Mouse (Mus musculus) gastrocnemius, adult 18-20 months (tissue): ENCODE results near the gene Gm20388. TPM values are rescaled to one million over a fixed set of nuclear protein-coding genes. Genes with fewer than 3 reads are reported as not detected.
"Not testable (repeated sequence)": the region's sequence is repeated elsewhere in the genome, so short reads cannot be mapped to it uniquely, and the experiment has no call there.

Experiments used
- DNase-seq: peaks from one replicate; pipeline ENCODE4 v3.0.0; 2021; ENCODE audit warnings: low spot score
- total RNA-seq, 2 experiments: library from RNA; stranded (reverse); gene quantifications; 2 replicates each; pipeline ENCODE4 v1.2.3; 2021

The Gm20388 gene
- total RNA-seq, 2 experiments from 2014 or later, result 10.5 to 12.3 TPM

DNA sequence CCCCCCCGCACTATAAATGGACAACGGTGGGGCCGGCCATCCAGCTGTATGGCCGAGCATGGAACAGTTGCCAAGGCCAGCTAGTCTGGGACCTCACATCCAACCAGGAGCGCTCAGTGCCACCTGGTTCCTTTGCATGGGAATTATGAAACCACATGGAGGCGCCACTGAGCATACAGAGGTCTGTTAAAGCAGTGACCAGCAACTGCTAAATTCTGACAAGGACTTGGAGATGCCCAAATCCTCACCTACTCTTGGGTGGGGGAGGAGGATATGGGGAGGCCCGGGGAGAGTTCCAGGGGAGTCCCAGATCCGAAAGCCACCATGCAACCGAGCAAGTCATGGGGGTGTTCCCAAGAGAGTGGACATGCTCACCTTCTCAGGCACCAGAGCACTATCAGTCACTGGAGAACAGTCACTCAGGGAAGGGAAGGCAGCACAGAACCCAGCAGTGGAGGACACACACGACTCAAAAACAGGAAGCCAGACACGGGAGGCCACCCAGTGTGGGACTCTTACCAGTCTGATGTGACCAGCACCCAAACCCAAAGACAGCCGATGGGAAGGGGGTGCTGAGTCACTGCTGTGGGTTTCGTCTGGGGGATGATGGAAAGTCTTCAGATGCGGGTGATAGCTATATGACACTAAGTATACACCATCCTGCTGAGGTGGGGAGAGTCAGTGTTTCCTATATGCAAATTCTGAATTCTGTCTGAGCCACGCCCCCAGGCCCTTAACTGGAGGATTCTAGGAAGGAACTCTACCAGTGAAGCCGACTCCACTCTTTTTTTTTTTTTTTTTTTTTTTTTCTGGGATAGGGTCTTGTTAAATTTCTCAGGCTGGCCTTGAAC, 422.0 kb downstream of the Gm20388 start:
- peak; percentile 32 for DNase-seq

- DNase-seq, result no peak
These were observed 423.0 kb downstream of the Gm20388 start for GRCm38 (mm10) chr8:120333681-120334080.

- DNase-seq, result not testable (repeated sequence)
These were observed 423.6 kb downstream of the Gm20388 start for GRCm38 (mm10) chr8:120334261-120334660.

- DNase-seq, result no peak
These were observed 424.2 kb downstream of the Gm20388 start for GRCm38 (mm10) chr8:120334878-120335261.

DNA sequence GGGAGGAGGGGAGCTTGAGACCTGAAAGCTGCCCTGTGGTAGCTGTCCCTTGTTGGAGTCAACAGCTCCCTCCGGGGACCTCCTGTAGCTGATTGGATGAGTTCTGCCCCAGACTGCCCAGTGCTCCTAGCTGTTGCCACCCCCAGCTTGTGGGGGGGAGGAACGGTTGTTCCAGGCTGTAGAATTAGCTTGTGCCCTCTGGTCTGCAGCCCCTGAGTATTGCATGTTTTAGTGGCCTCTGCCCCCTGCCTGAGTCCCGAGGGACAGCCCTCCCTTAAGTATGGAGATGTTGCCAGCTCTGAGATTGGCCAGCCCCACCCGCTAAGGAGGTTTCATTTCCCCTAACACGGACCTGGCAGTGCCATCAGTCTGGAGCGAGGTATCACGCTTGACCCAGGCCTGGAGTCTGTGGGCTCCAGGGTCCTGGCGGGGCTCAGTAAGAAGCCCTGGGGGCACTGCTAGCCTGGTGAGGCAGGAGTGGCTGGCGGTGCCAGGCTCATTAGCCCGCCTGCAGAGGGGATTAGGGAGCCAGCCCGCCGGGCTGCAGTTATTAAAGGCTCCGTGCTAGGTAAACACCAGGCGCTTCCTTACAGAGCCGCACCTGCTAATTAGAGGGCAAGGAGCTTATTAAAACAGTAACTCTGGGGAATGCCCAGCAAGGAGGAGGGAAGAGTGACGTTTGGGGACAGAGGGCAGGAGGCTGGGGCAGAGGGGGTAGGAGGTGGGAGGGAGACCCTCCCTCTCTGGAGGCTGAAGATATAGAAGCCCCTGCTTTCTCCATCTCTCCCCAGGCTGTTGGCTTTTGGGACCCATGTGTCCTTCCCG, 424.8 kb downstream of the Gm20388 start:
- peak; percentile 32 for DNase-seq

DNA sequence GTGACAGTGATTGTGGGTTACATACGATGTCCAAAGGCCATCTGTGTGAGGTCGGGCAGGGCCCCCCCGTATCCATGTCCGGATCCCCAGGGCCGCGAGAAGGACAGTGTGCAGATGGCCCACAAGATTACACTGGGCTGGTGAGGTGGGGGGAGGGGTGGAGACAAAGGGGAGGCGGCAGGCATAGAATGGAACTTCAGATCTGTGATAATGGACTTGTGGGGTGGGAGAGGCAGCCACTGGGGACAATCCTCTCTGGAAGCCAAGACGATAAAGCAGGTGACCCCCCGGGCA, 425.4 kb downstream of the Gm20388 start:
- DNase-seq, result no peak

- no peak for DNase-seq
These were observed 426.4 kb downstream of the Gm20388 start for GRCm38 (mm10) chr8:120336909-120337555.

- DNase-seq, result no peak
These were observed 427.0 kb downstream of the Gm20388 start for GRCm38 (mm10) chr8:120337627-120338026.

DNA sequence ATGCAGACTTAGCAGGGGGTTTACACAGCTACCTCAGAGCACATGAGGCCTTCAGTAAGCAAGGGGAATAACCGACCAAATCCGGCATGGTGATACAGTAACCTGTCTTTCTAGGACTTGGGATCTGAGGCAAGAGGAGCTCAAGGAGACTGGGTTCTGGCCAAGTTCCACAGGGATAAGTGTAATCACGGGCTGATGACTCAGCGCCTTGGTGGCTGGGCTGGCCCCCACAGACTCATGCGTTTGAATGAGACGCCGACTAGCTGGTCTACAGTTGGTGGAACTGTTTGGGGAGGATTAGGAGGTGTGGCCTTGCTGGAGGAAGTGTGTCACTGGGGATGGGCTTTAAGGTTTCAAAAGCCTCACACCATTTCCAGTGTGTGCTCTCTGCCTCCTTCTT, 428.0 kb downstream of the Gm20388 start:
- no peak for DNase-seq

- DNase-seq, result no peak
These were observed 429.1 kb downstream of the Gm20388 start for GRCm38 (mm10) chr8:120339743-120340142.

DNA sequence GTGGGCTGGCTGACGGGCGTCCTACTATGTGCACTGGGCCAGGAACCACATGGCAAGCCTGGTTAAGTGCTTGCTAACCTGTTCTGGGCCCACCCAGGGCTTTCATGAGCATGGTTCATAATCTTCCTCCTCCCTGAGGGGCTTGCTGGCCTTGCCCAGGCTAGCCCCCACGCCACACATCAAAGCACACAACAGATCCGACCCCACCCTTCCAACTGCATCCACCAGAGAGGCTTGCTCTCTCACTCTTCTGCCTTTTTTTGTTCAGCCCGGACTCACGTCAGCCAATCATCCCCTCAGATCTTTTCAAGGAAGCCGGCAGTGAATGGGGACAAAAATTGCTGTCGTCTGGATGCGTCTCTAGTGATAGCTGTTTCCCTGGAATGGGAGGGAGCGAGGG, 430.5 kb downstream of the Gm20388 start:
- DNase-seq, result no peak

GRCm38 (mm10) chr8:120342847-120343548, 432.4 kb downstream of the Gm20388 start:
- DNase-seq, result no peak

DNA sequence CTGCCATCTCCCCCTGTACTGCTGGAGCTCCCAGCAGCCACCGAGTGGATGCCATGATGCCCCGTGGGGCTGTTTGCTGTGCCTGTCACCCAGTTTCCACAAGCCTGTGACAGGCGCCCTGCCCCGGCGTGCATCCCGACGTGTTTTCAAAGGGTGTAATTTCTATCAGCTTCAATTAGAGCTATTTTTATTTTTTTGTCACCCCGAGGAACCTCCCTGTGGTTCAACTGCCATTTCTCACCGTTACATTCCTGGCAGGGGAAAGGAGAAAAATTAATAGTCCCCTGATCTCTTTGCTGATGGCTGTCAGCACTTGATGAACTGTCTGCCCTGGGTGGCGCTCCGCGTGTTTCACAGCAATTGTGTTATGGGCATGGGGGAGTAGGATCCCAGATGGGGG, 432.9 kb downstream of the Gm20388 start:
- no peak for DNase-seq

DNA sequence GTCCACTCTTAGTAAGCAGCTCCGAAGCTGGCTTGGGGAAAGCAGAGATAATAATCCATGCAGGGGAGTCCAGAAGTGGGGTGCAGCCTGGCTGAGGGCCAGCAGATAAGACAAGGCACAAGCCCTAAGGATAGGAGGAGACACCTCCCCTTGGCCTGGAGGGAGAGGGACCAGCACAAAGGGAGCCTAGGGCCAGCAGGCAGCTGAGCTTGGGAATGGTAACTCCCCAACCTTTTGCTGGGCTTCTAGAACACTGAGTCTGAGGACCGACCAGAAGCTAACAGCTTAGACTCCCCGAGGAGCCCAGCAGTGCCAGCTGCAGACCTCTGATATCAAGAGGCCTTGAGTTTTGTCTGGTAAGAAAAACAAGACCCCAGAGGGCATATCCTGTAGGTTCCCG, 433.5 kb downstream of the Gm20388 start:
- no peak for DNase-seq

- DNase-seq, result no peak
These were observed 433.9 kb downstream of the Gm20388 start for GRCm38 (mm10) chr8:120344583-120344982.

- no peak for DNase-seq
These were observed 437.2 kb downstream of the Gm20388 start for GRCm38 (mm10) chr8:120347734-120348341.

GRCm38 (mm10) chr8:120348922-120349321, 438.3 kb downstream of the Gm20388 start:
- DNase-seq, result no peak

DNA sequence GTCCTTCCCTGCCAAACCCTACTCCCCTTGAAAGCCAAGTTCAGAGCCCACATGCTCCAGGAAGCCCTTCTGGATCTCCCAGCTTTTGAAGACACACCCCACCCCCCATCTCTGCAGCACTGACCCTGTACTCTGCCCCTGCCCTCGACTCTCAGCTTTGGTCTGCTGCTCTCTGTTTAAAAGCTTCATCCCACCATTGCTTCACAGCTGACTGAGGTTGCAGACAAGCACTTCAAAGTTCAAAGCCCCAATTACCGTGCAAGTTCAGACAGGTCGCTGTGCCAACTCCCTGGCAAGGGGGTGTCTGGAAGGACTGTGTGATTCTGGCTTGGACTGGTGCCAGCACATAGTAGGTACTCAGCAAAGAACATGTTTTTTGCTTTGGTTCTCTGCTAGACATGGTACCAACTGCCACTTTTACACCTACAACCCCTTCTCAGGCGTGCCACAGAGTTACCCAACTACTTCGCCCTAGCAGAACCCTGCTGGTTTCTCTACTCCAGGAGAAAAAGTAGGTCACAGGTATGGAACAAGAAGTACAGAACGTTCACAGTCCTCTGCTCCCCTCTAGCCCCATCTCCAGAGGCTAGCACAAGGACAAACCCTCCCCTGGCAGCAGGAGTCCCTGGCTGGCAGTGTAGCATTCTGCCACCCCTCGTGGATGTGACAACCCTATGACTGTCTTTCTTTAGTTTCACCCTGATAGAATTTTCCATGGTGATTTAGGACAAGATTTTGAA, 440.9 kb downstream of the Gm20388 start:
- peak; percentile 38 for DNase-seq

DNA sequence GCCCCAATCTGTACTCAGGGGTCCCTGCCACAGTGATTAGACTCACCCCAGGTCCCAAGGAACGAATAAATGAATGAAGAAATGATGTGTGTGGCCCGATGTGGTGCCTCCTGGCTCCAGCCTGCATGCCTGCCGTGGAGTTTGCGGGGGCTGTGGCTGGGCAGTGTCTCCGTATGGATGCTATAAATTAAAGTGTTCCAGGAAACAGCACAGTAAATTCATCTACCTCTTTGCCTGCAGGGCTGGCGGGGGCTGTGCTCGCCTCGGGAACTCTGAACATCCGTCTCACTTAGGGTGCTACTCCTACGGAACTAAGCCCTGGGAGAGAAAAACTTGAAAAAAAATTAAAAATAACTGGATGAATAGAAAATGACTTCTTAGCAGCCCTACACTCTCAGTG, 441.5 kb downstream of the Gm20388 start:
- DNase-seq, result no peak

DNA sequence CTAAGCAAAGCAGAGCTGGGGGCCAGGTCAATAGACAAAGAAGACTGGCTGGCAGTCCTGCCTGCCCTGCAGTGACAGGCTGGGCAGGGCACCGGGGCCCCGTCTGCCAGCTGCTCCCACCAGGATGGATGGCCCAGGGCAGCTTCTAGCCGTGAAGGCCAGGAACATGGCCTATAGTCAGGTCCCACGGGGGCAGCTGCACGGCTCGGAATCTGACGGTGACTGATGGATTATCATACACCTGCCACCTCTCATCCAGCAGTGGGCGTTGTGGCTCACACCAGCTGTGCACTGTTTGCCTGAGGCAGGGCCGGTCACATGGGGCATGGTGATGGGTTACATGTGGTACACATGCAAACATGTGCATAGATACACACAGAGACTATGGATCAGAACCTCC, 445.4 kb downstream of the Gm20388 start:
- no peak for DNase-seq

- no peak for DNase-seq
These were observed 446.9 kb downstream of the Gm20388 start for GRCm38 (mm10) chr8:120357504-120357903.
